Mouse (Mus musculus): ENCODE measurements around the gene Tmem127. TPM values are rescaled to one million over a fixed set of nuclear protein-coding genes. Genes with fewer than 3 reads are reported as not detected.

Tmem127 gene
- total and polyA plus RNA-seq, 2 experiments from 2014 or later, result 74.0 to 131 TPM

- WGBS, result 1% methylated on average over 39 of the region's 39 CpGs
- peak; percentile 71 for DNase-seq (ENCODE audit: low spot score)
- H3K4me2 ChIP-seq (ENCODE audit: low read depth, low read length, poor library complexity, severe bottlenecking), result peak overlapping the region; percentile 89
- peak overlapping the region; percentile 97 for H3K9ac ChIP-seq (replicated peaks; ENCODE audit: low read length, poor library complexity, severe bottlenecking)
- no peaks in the 10 kb centered on the region for H3K9me3 ChIP-seq (ENCODE audit: low read length)
- H3K27me3 ChIP-seq (ENCODE audit: insufficient read depth, low read length), result no peaks in the 10 kb centered on the region
- H3K4me3 ChIP-seq (ENCODE audit: low read depth, low read length), result peak overlapping the region; percentile 95
- TF ChIP-seq CTCF (IDR thresholded peaks at IDR 0.05), result peak; percentile 73
- peaks cover 13% of the 10 kb centered on the region for H3K36me3 ChIP-seq (ENCODE audit: insufficient read depth, low read length)
- H3K27ac ChIP-seq (ENCODE audit: low read depth, low read length), result peak overlapping the region; percentile 85
- peak; percentile 63 for ATAC-seq (ENCODE audit: low FRiP score)
- H3K4me1 ChIP-seq (ENCODE audit: insufficient read depth, low read length), result peaks cover 11% of the 10 kb centered on the region
Measured at GRCm38 (mm10) chr2:127248334-127249004, 761 bp downstream of the Tmem127 start.

DNA sequence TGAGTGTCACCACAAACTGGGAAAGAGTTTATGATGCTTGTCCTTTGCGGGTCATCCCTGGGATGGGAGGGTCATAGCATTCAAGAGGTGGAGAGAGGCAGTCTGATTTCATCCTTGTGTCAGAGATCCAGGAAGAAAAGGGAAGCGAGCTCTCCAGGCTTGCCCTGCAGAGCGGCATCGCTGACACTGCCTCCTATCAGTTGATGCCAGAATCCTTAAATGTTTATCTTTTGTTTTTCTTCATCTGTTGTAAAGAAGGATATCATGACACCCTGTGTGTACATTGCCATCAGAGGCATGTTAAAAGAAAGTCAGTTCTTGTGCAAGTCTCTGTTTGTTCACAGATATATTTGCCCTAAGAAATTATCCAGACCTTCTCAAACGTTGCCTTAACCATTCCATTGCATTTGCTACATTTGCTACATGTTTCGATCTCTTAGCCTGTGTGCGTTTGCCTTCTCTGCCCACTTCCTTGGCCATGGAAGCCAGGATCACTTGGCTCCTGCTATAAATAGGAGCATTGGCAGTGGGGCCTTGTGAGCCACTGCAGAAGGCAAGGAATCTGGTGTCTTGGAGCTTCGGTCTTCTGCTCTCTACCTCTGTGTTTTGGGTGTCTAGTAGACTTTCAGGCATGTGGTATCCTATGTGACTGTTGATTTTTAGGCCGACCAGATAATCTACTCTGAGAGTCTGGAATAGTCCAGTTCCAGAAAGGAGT, 2.7 kb downstream of the Tmem127 start:
- DNase-seq (ENCODE audit: low spot score) (no peak), ATAC-seq (ENCODE audit: low FRiP score) (no peak)
- no peak overlapping the region for H3K4me2 ChIP-seq (ENCODE audit: low read depth, low read length, poor library complexity, severe bottlenecking)
- WGBS, result 94% methylated on average over 9 of the region's 9 CpGs
- H3K36me3 ChIP-seq (ENCODE audit: insufficient read depth, low read length), result peaks cover 2% of the 10 kb centered on the region; the same call in 1 of the 2 replicates
- peaks cover 11% of the 10 kb centered on the region for H3K4me1 ChIP-seq (ENCODE audit: insufficient read depth, low read length)
- H3K9ac ChIP-seq (replicated peaks; ENCODE audit: low read length, poor library complexity, severe bottlenecking), result no peak overlapping the region
- no peak for TF ChIP-seq CTCF (IDR thresholded peaks at IDR 0.05)
- no peak overlapping the region for H3K27ac ChIP-seq (ENCODE audit: low read depth, low read length)
- no peaks in the 10 kb centered on the region for H3K9me3 ChIP-seq (ENCODE audit: low read length)
- H3K4me3 ChIP-seq (ENCODE audit: low read depth, low read length), result no peak overlapping the region
- no peaks in the 10 kb centered on the region for H3K27me3 ChIP-seq (ENCODE audit: insufficient read depth, low read length)

GRCm38 (mm10) chr2:127251457-127251856, 3.7 kb downstream of the Tmem127 start:
- 71% methylated on average over 3 of the region's 3 CpGs for WGBS
- Histone ChIP-seq H3K27ac (ENCODE audit: low read depth, low read length) (no peak overlapping the region), H3K4me1 (ENCODE audit: insufficient read depth, low read length) (peaks cover 10% of the 10 kb centered on the region), H3K9ac (replicated peaks; ENCODE audit: low read length, poor library complexity, severe bottlenecking) (no peak overlapping the region), H3K4me3 (ENCODE audit: low read depth, low read length) (no peak overlapping the region), H3K36me3 (ENCODE audit: insufficient read depth, low read length) (peaks cover 3% of the 10 kb centered on the region; the same call in 1 of the 2 replicates), H3K4me2 (ENCODE audit: low read depth, low read length, poor library complexity, severe bottlenecking) (no peak overlapping the region), H3K27me3 (ENCODE audit: insufficient read depth, low read length) (no peaks in the 10 kb centered on the region), H3K9me3 (ENCODE audit: low read length) (no peaks in the 10 kb centered on the region)
- ATAC-seq (ENCODE audit: low FRiP score) (no peak), DNase-seq (ENCODE audit: low spot score) (no peak)
- TF ChIP-seq CTCF (IDR thresholded peaks at IDR 0.05), result no peak

DNA sequence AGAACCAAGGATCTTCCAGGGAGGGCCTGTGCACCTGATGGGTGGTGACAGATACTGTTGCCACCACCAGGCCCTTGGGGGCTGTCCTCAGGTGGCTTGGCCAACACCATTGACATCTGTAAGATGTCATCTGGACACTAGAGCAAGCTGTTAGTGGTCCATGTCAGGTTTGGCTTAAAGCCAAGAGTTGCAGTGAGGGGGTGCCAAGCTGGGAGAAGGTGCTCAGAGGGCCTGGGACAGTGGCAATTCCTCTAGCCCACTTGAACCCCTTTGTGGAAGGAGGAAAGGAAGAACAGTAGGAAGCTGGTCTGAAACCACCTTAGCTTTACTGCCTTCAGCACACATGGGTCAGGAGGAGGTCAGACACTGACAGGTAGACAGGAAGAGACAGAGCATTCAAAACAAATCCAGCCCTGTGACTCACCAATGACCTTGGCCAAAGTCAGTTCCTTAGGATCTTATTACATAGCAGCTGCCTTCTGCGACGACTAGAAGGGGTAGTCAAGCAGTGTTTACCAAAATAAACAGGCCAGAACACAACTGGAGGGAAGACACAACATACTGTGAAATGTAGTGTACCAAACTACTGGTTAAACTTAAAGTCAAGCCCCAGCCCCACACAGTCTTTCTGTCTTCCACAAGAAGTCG, 4.3 kb downstream of the Tmem127 start:
- WGBS, result 93% methylated on average over 3 of the region's 3 CpGs
- no peak for ATAC-seq (ENCODE audit: low FRiP score)
- H3K27me3 ChIP-seq (ENCODE audit: insufficient read depth, low read length), result no peaks in the 10 kb centered on the region
- peaks cover 5% of the 10 kb centered on the region; the same call in 1 of the 2 replicates for H3K4me1 ChIP-seq (ENCODE audit: insufficient read depth, low read length)
- no peak for TF ChIP-seq CTCF (IDR thresholded peaks at IDR 0.05)
- H3K36me3 ChIP-seq (ENCODE audit: insufficient read depth, low read length), result peaks cover 5% of the 10 kb centered on the region
- no peak overlapping the region for H3K27ac ChIP-seq (ENCODE audit: low read depth, low read length)
- H3K4me2 ChIP-seq (ENCODE audit: low read depth, low read length, poor library complexity, severe bottlenecking), result no peak overlapping the region
- no peak overlapping the region for H3K9ac ChIP-seq (replicated peaks; ENCODE audit: low read length, poor library complexity, severe bottlenecking)
- H3K9me3 ChIP-seq (ENCODE audit: low read length), result no peaks in the 10 kb centered on the region
- H3K4me3 ChIP-seq (ENCODE audit: low read depth, low read length), result no peak overlapping the region
- DNase-seq (ENCODE audit: low spot score), result no peak

DNA sequence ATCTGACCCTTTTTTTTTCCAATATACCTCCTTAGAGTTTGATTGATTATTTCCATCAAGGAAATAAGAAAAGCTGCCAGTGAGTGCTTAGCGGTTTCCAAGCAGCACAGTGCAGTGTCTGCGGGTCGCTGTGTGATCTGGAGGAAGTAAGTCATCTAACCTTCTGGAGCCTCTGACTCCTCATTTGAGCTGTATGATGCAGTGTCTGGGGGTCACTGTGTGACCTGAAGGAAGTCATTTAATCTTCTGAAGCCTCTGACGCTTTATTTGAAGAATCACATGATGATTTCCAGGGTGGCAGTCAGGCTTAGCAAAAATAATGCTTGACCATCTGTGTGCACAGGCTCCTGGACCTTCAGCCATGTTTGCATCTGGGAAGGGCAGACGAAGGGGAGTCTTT, 5.1 kb downstream of the Tmem127 start:
- H3K9ac ChIP-seq (replicated peaks; ENCODE audit: low read length, poor library complexity, severe bottlenecking), result no peak overlapping the region
- H3K4me3 ChIP-seq (ENCODE audit: low read depth, low read length), result no peak overlapping the region
- no peak overlapping the region for H3K4me2 ChIP-seq (ENCODE audit: low read depth, low read length, poor library complexity, severe bottlenecking)
- no peak for DNase-seq (ENCODE audit: low spot score)
- no peaks in the 10 kb centered on the region for H3K27me3 ChIP-seq (ENCODE audit: insufficient read depth, low read length)
- H3K36me3 ChIP-seq (ENCODE audit: insufficient read depth, low read length), result peaks cover 12% of the 10 kb centered on the region
- H3K9me3 ChIP-seq (ENCODE audit: low read length), result no peaks in the 10 kb centered on the region
- no peak for TF ChIP-seq CTCF (IDR thresholded peaks at IDR 0.05)
- no peak for ATAC-seq (ENCODE audit: low FRiP score)
- peaks cover 5% of the 10 kb centered on the region; the same call in 1 of the 2 replicates for H3K4me1 ChIP-seq (ENCODE audit: insufficient read depth, low read length)
- H3K27ac ChIP-seq (ENCODE audit: low read depth, low read length), result no peak overlapping the region
- 91% methylated on average over 5 of the region's 5 CpGs for WGBS

Data from midbrain, postnatal 0 days (tissue).